Mouse (Mus musculus) thymus, postnatal 36 days (tissue): Measurements from ENCODE around the gene Ccdc97.

Experiments used
- DNase-seq, 2 experiments: peaks; one replicate each; pipeline ENCODE4 v3.0.0; 2022; ENCODE audit warnings: mixed read lengths in 2 of 2

The Ccdc97 gene

GRCm38 (mm10) chr7:25719761-25720610 lies 1.1 kb upstream of the Ccdc97 start:
- DNase-seq = peak; percentile 68

- DNase-seq = no peak
These were observed 1.4 kb downstream of the Ccdc97 start for GRCm38 (mm10) chr7:25717478-25717877.

GRCm38 (mm10) chr7:25715731-25716271 lies 3.1 kb downstream of the Ccdc97 start:
- DNase-seq = no peak

- no peak for DNase-seq
These were observed 4.3 kb downstream of the Ccdc97 start for GRCm38 (mm10) chr7:25714581-25714980.

- no peak for DNase-seq
These were observed 6.1 kb downstream of the Ccdc97 start for GRCm38 (mm10) chr7:25712801-25713200.

GRCm38 (mm10) chr7:25711731-25712197 lies 7.1 kb downstream of the Ccdc97 start:
- peak in 1 of 2 experiments; percentile 22 for DNase-seq

- DNase-seq = no peak
These were observed 7.7 kb downstream of the Ccdc97 start for GRCm38 (mm10) chr7:25711165-25711564.

- DNase-seq = peak in 1 of 2 experiments; percentile 40
These were observed 8.3 kb downstream of the Ccdc97 start for GRCm38 (mm10) chr7:25710519-25711130.

GRCm38 (mm10) chr7:25709961-25710360 lies 8.9 kb downstream of the Ccdc97 start:
- DNase-seq = peak in 1 of 2 experiments; percentile 25

- DNase-seq = peak in 1 of 2 experiments; percentile 19
These were observed 11.2 kb downstream of the Ccdc97 start for GRCm38 (mm10) chr7:25707581-25708292.

- no peak for DNase-seq
These were observed 12.2 kb downstream of the Ccdc97 start for GRCm38 (mm10) chr7:25706578-25707170.

GRCm38 (mm10) chr7:25705801-25706251 lies 13.1 kb downstream of the Ccdc97 start:
- DNase-seq = no peak

GRCm38 (mm10) chr7:25704716-25705364 lies 14.0 kb downstream of the Ccdc97 start:
- DNase-seq = peak in 1 of 2 experiments; percentile 18

GRCm38 (mm10) chr7:25703793-25704494 lies 14.9 kb downstream of the Ccdc97 start:
- DNase-seq = no peak

- no peak for DNase-seq
These were observed 16.5 kb downstream of the Ccdc97 start for GRCm38 (mm10) chr7:25702350-25702749.

GRCm38 (mm10) chr7:25700732-25701131 lies 18.2 kb downstream of the Ccdc97 start:
- peak in 1 of 2 experiments; percentile 16 for DNase-seq

- peak in 1 of 2 experiments; percentile 12 for DNase-seq
These were observed 19.0 kb downstream of the Ccdc97 start for GRCm38 (mm10) chr7:25699851-25700250.

GRCm38 (mm10) chr7:25694104-25694503 lies 24.8 kb downstream of the Ccdc97 start:
- no peak for DNase-seq

- DNase-seq = no peak
These were observed 28.8 kb downstream of the Ccdc97 start for GRCm38 (mm10) chr7:25690051-25690450.

- DNase-seq = peak in 1 of 2 experiments; percentile 40
These were observed 29.3 kb downstream of the Ccdc97 start for GRCm38 (mm10) chr7:25689603-25690021.
